ENCODE assay signal across 10 mouse cellular contexts in genomic region chr10:128637011-128637410, GRCm38 (mm10). TPM values are rescaled to one million over a fixed set of nuclear protein-coding genes. Genes with fewer than 3 reads are reported as not detected.
DNase-seq lines count a peak whose midpoint lies in the region; ATAC-seq and TF ChIP-seq lines count a peak whose summit lies in the region.
"Had no signal": no experiment of that assay in that cellular context is flagged by ENCODE, and none has a peak within 500 bp of the region (broad histone marks: within the 10 kb centered on the region; RNA-seq: fewer than 3 reads in every experiment).

No protein-coding gene starts in this region.

- intact Hi-C loops in heart, postnatal 36 days (cut with DNase I) = no loop called here
- intact Hi-C loops in left cerebral cortex, postnatal 25 days (cut with DNase I) = no loop called here

- H3K4me3 ChIP-seq in heart, embryonic 10.5 days = peak overlapping the region; percentile 39
- H3K4me3 ChIP-seq in ES-E14 (ENCODE audit: insufficient read depth in 1 of 2, low read depth in 1 of 2, low read length in 2 of 2, poor library complexity in 1 of 2, severe bottlenecking in 1 of 2) = no peak overlapping the region
- H3K4me3 ChIP-seq in hindbrain, embryonic 14.5 days (replicated peaks; ENCODE audit: low read length) = no peak overlapping the region

- H3K36me3 ChIP-seq in heart, embryonic 10.5 days = peaks cover 28% of the 10 kb centered on the region
- H3K36me3 ChIP-seq in ES-E14 (ENCODE audit: control insufficient read depth, insufficient read depth, low read length, poor library complexity, severe bottlenecking) = no peaks in the 10 kb centered on the region; the same call in 1 of the 2 replicates
- peaks cover 87% of the 10 kb centered on the region for H3K36me3 ChIP-seq in hindbrain, embryonic 14.5 days (replicated peaks; ENCODE audit: control insufficient read depth, insufficient read depth)

- peak overlapping the region; percentile 22; the same call in 1 of the 2 replicates for H3K4me2 ChIP-seq in hindbrain, embryonic 14.5 days (replicated peaks)

- 11% methylated on average over 11 of the region's 11 CpGs for WGBS in heart, embryonic 10.5 days
- WGBS in hindbrain, embryonic 14.5 days = 12% methylated on average over 11 of the region's 11 CpGs

- in situ Hi-C loops in ES-E14 (cut with MboI; ENCODE audit: low sequenced_read_pairs in 2 of 2, unreplicated experiment in 2 of 2) = no loop called here

- 0 out of 2 replicates have a peak overlapping the region, but pooled peaks have one; percentile 1 for H3K9ac ChIP-seq in ES-E14 (ENCODE audit: insufficient read depth, low read depth, low read length, poor library complexity, severe bottlenecking)
- peak overlapping the region; percentile 24; the same call in 1 of the 2 replicates for H3K9ac ChIP-seq in hindbrain, embryonic 14.5 days

- H3K27me3 ChIP-seq in heart, embryonic 10.5 days (ENCODE audit: insufficient read depth, poor library complexity, severe bottlenecking) = peaks cover 20% of the 10 kb centered on the region; the same call in 1 of the 2 replicates
- H3K27me3 ChIP-seq in hindbrain, embryonic 14.5 days (ENCODE audit: control insufficient read depth, insufficient read depth, low read length) = no peaks in the 10 kb centered on the region

- no peaks in the 10 kb centered on the region for H3K9me3 ChIP-seq in heart, embryonic 10.5 days
- H3K9me3 ChIP-seq in ES-E14 (ENCODE audit: control insufficient read depth, insufficient read depth, low read depth, low read length) = no peaks in the 10 kb centered on the region
- H3K9me3 ChIP-seq in hindbrain, embryonic 14.5 days (ENCODE audit: control insufficient read depth, low read length) = no peaks in the 10 kb centered on the region

- peak overlapping the region; percentile 30 for H3K27ac ChIP-seq in heart, embryonic 10.5 days
- 0 out of 2 replicates have a peak overlapping the region, but pooled peaks have one; percentile 11 for H3K27ac ChIP-seq in ES-E14 (ENCODE audit: insufficient read depth, low read depth, low read length, poor library complexity, severe bottlenecking)
- H3K27ac ChIP-seq in hindbrain, embryonic 14.5 days = no peak overlapping the region

- DNase-seq in heart, embryonic 10.5 days (ENCODE audit: low spot score) = no peak
- no peak for DNase-seq in heart, postnatal 36 days
- DNase-seq in ES-E14 (ENCODE audit: low read depth, low spot score) = no peak
- DNase-seq in hindbrain, embryonic 14.5 days (ENCODE audit: low spot score) = no peak
- DNase-seq in natural killer cell, adult 2 months (ENCODE audit: low spot score in 2 of 2) = peak; percentile 61 to 64
- no peak for DNase-seq in MN1 (ENCODE audit: low spot score)
- DNase-seq in left cerebral cortex, postnatal 25 days (ENCODE audit: low spot score in 2 of 2) = no peak
- DNase-seq: cerebellum, adult 11-12 months; kidney, postnatal 10 days had no signal

- H3K4me1 ChIP-seq in heart, embryonic 10.5 days = peaks cover 30% of the 10 kb centered on the region
- peaks cover 17 to 35% of the 10 kb centered on the region in 2 experiments for H3K4me1 ChIP-seq in ES-E14 (ENCODE audit: control insufficient read depth in 2 of 2, insufficient read depth in 2 of 2, low read length in 2 of 2, poor library complexity in 1 of 2)
- no peaks in the 10 kb centered on the region; the same call in 1 of the 2 replicates for H3K4me1 ChIP-seq in hindbrain, embryonic 14.5 days (replicated peaks; ENCODE audit: control insufficient read depth, insufficient read depth, low read length)

- no peak for ATAC-seq in hindbrain, embryonic 14.5 days (ENCODE audit: low FRiP score)
- ATAC-seq in monocyte, adult 5-6 weeks (replicated peaks; ENCODE audit: insufficient number of reproducible peaks, low FRiP score, low TSS enrichment, poor library complexity, severe bottlenecking) = no peak

TF ChIP-seq in ES-E14, 5 proteins besides CTCF, POLR2A, EP300 and RAD21:
- no peak for TF ChIP-seq ZNF384 (IDR thresholded peaks at IDR 0.05; ENCODE audit: low read depth, low read length)
- no peak for TF ChIP-seq MAFK (IDR thresholded peaks at IDR 0.05; ENCODE audit: insufficient read depth, low read depth, low read length)
- no peak for TF ChIP-seq CHD2 (IDR thresholded peaks at IDR 0.05; ENCODE audit: low read depth, low read length)
- no peak for TF ChIP-seq ZC3H11A (IDR thresholded peaks at IDR 0.05; ENCODE audit: borderline replicate concordance, low read depth, low read length)
- TF ChIP-seq HCFC1 (IDR thresholded peaks at IDR 0.05; ENCODE audit: borderline replicate concordance, insufficient read depth, low read length) = no peak

RNA-seq across cellular contexts. Expression of gene Ikzf4, which starts 8.8 kb away (rescaled TPM):
- 2.3 and 2.7 TPM in 2 replicates for polyA plus RNA-seq in heart, embryonic 10.5 days (2016; fragmentation: Nextera tagmentation; extraction: Ambion mirVana)
- under 1 TPM; 0.62 to 0.69 TPM for total RNA-seq in heart, postnatal 36 days (2021)
- 1.4 and 1.9 TPM in 2 replicates for total RNA-seq in ES-E14 (2012; rRNA removed)
- 17.2 and 18.1 TPM in 2 replicates for polyA plus RNA-seq in hindbrain, embryonic 14.5 days (2014; fragmentation: Nextera tagmentation; extraction: Ambion mirVana)
- total RNA-seq in left cerebral cortex, postnatal 25 days (2021) = 10 to 100 TPM; 17.9 to 18.9 TPM
- total RNA-seq in monocyte, adult 5-6 weeks (2017) = not detected in 3 replicates

RNA-seq across cellular contexts. Expression of gene Rps26, which starts 10.5 kb away (rescaled TPM):
- polyA plus RNA-seq in heart, embryonic 10.5 days (2016; fragmentation: Nextera tagmentation; extraction: Ambion mirVana) = 400 and 429 TPM in 2 replicates
- 100 to 1,000 TPM; 246 to 289 TPM for total RNA-seq in heart, postnatal 36 days (2021)
- total RNA-seq in ES-E14 (2012; rRNA removed) = 1,660 and 1,982 TPM in 2 replicates
- polyA plus RNA-seq in hindbrain, embryonic 14.5 days (2014; fragmentation: Nextera tagmentation; extraction: Ambion mirVana) = 450 and 573 TPM in 2 replicates
- total RNA-seq in left cerebral cortex, postnatal 25 days (2021) = 100 to 1,000 TPM; 235 to 247 TPM
- total RNA-seq in monocyte, adult 5-6 weeks (2017) = 224 to 301 TPM (median 295 TPM) in 3 replicates

RNA-seq across cellular contexts. Expression of gene Suox, which starts 36.9 kb away (rescaled TPM):
- polyA plus RNA-seq in heart, embryonic 10.5 days (2016; fragmentation: Nextera tagmentation; extraction: Ambion mirVana) = 11.8 and 15.7 TPM in 2 replicates
- 10 to 100 TPM; 23.7 to 27.0 TPM for total RNA-seq in heart, postnatal 36 days (2021)
- 7.0 and 7.4 TPM in 2 replicates for total RNA-seq in ES-E14 (2012; rRNA removed)
- polyA plus RNA-seq in hindbrain, embryonic 14.5 days (2014; fragmentation: Nextera tagmentation; extraction: Ambion mirVana) = 11.5 and 12.7 TPM in 2 replicates
- 10 to 100 TPM; 10.8 to 12.3 TPM for total RNA-seq in left cerebral cortex, postnatal 25 days (2021)
- 4.6 to 10.7 TPM (median 6.1 TPM) in 3 replicates for total RNA-seq in monocyte, adult 5-6 weeks (2017)

RNA-seq across cellular contexts. Expression of gene Erbb3, which starts 47.6 kb away (rescaled TPM):
- polyA plus RNA-seq in heart, embryonic 10.5 days (2016; fragmentation: Nextera tagmentation; extraction: Ambion mirVana) = 7.4 and 7.7 TPM in 2 replicates
- total RNA-seq in heart, postnatal 36 days (2021) = 1 to 10 TPM; 8.9 to 9.2 TPM
- 24.9 and 30.3 TPM in 2 replicates for total RNA-seq in ES-E14 (2012; rRNA removed)
- polyA plus RNA-seq in hindbrain, embryonic 14.5 days (2014; fragmentation: Nextera tagmentation; extraction: Ambion mirVana) = 1.5 and 1.8 TPM in 2 replicates
- total RNA-seq in left cerebral cortex, postnatal 25 days (2021) = 1 to 10 TPM; 5.8 to 7.6 TPM
- total RNA-seq in monocyte, adult 5-6 weeks (2017) = 1.4 to 3.3 TPM (median 2.8 TPM) in 3 replicates

RNA-seq across cellular contexts. Expression of gene Rab5b, which starts 59.1 kb away (rescaled TPM):
- polyA plus RNA-seq in heart, embryonic 10.5 days (2016; fragmentation: Nextera tagmentation; extraction: Ambion mirVana) = 66.2 and 69.1 TPM in 2 replicates
- total RNA-seq in heart, postnatal 36 days (2021) = 10 to 100 TPM; 80.8 to 81.1 TPM
- 23.2 and 32.8 TPM in 2 replicates for total RNA-seq in ES-E14 (2012; rRNA removed)
- polyA plus RNA-seq in hindbrain, embryonic 14.5 days (2014; fragmentation: Nextera tagmentation; extraction: Ambion mirVana) = 95.6 and 109 TPM in 2 replicates
- 100 to 1,000 TPM; 125 to 132 TPM for total RNA-seq in left cerebral cortex, postnatal 25 days (2021)
- 64.1 to 81.0 TPM (median 72.7 TPM) in 3 replicates for total RNA-seq in monocyte, adult 5-6 weeks (2017)

Comparison
In these comparisons a context has a peak if more than half of its experiments do, and no peak if none do; other contexts are left out.
1. DNase-seq: peak in natural killer cell, adult 2 months (2 of 2); none in heart, embryonic 10.5 days (single experiment), heart, postnatal 36 days (0 of 2), ES-E14 (single experiment), hindbrain, embryonic 14.5 days (single experiment), MN1 (single experiment) and left cerebral cortex, postnatal 25 days (0 of 2).